Mouse (Mus musculus) kidney, adult 2 months (tissue): ENCODE results near the gene Rprml.

Source experiments
- CTCF ChIP-seq: fragments of 200-500 bp; conservative IDR thresholded peaks from 2 replicates; pipeline ENCODE4 v1.5.1; 2011; ENCODE audit warnings: low read depth, mild to moderate bottlenecking, control low read depth, low read length, moderate library complexity, mixed read lengths; ENCODE audit not compliant: insufficient read depth, insufficient read length
- POLR2A ChIP-seq: fragments of 200-500 bp; IDR thresholded peaks from one replicate; pipeline ENCODE4 v1.6.1; 2011; ENCODE audit warnings: low read depth, low read length, control low read depth

DNA sequence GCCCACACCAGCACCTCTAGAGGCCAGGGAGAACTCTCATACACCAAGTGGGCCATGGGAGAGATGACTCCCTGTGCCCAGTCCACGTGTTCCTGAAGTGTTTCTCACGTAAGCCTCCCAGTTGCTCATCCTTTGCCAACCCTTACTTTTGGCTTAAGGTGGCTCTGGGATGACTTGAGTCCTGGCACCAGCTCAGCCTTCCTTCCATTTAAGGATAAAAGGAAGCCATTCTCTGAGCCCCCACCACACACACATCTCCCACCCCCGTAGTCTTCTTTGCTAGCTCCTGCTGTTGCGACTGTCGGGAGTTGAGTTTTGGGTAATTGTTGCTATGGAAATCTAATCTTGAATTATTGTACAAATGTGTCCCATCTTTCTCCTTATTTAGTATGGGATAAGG is 13.2 kb downstream of the Rprml start:
- TF ChIP-seq POLR2A (no peak), CTCF (no peak)
